7 mouse cellular contexts compared by ENCODE assay signal in genomic region chr7:126922624-126923060, GRCm38 (mm10). TPM values are rescaled to one million over a fixed set of nuclear protein-coding genes. Genes with fewer than 3 reads are reported as not detected.
DNase-seq lines count a peak whose midpoint lies in the region; ATAC-seq lines count a peak whose summit lies in the region.

TSS of gene Tmem219 (minus strand) at chr7:126922917.

- WGBS in hindbrain, embryonic 15.5 days = 13% methylated on average over 5 of the region's 5 CpGs

- peak; percentile 89 for DNase-seq in Muller cell, postnatal 12 days (ENCODE audit: inconsistent ontology term)
- DNase-seq in adrenal gland, postnatal 36 days = peak in 1 of 2 experiments; percentile 53
- DNase-seq in gastrocnemius, postnatal 10 days = peak; percentile 58
- peak in 1 of 2 experiments; percentile 26 for DNase-seq in left cerebral cortex, postnatal 36 days (ENCODE audit: low spot score in 2 of 2)
- peak; percentile 65 for DNase-seq in mesoderm, embryonic 11.5 days (ENCODE audit: low read depth, low spot score)
- peak; percentile 19 for DNase-seq in urinary bladder, postnatal 25 days (ENCODE audit: low spot score)

- 0 out of 2 replicates have a peak within 1 kb of the TSS, but pooled peaks have one; percentile 31 for H3K27ac ChIP-seq in hindbrain, embryonic 15.5 days (replicated peaks)

- H3K36me3 ChIP-seq in hindbrain, embryonic 15.5 days = no peaks in the 10 kb centered on the region

- ATAC-seq in hindbrain, embryonic 15.5 days (ENCODE audit: low FRiP score, low read depth) = no peak

- intact Hi-C loops in left cerebral cortex, postnatal 36 days (cut with DNase I) = loop anchor here (2.0 kb wide), 1 partner anchor 16 kb away; no protein-coding TSS in a partner anchor

- H3K4me1 ChIP-seq in hindbrain, embryonic 15.5 days (replicated peaks) = 0 out of 2 replicates have a peak, but pooled peaks cover 5% of the 10 kb centered on the region

- no peak within 1 kb of the TSS for H3K4me3 ChIP-seq in hindbrain, embryonic 15.5 days

- no peak within 1 kb of the TSS for H3K4me2 ChIP-seq in hindbrain, embryonic 15.5 days

- H3K9ac ChIP-seq in hindbrain, embryonic 15.5 days = no peak within 1 kb of the TSS

- no peaks in the 10 kb centered on the region for H3K9me3 ChIP-seq in hindbrain, embryonic 15.5 days

- H3K27me3 ChIP-seq in hindbrain, embryonic 15.5 days = no peaks in the 10 kb centered on the region

RNA-seq across cellular contexts. Expression of gene Tmem219, which starts in this region (rescaled TPM):
- total RNA-seq in adrenal gland, postnatal 36 days (2021) = 10 to 100 TPM; 27.3 to 32.4 TPM
- total RNA-seq in gastrocnemius, postnatal 10 days (2021) = 10 to 100 TPM; 16.2 to 17.3 TPM
- polyA plus RNA-seq in hindbrain, embryonic 15.5 days (2015; fragmentation: Nextera tagmentation; extraction: Ambion mirVana) = 28.6 and 30.4 TPM in 2 replicates
- 10 to 100 TPM; 22.4 to 25.3 TPM for total RNA-seq in left cerebral cortex, postnatal 36 days (2021)
